Mouse (Mus musculus) MEL (cell line): ENCODE measurements at regions not wholly inside any gene's neighbourhood (a gene's known extent, or its start where the extent isn't known, plus 50 kb on each side); places are given as distances from the start of the nearest gene placed in this dataset.

Experiments
- CHD2 ChIP-seq: IDR thresholded peaks from 2 replicates; pipeline ENCODE4 v1.6.1; 2011; ENCODE audit warnings: low read length, improper control_type of control experiment
- POLR2A ChIP-seq, 2 experiments: IDR thresholded peaks; 2 replicates each; pipeline ENCODE4 v1.6.1; 2011 to 2012; ENCODE audit warnings: low read length in 2 of 2, mild to moderate bottlenecking in 2 of 2, control low read depth in 1 of 2, improper control_type of control experiment in 1 of 2, low read depth in 1 of 2, moderate library complexity in 1 of 2; ENCODE audit not compliant: control insufficient read depth in 1 of 2, insufficient read depth in 1 of 2, poor library complexity in 1 of 2

GRCm38 (mm10) chr13:112024667-112025585, 216.1 kb upstream of the Map3k1 start:
- TF ChIP-seq POLR2A (IDR thresholded peaks at IDR 0.05; ENCODE audit: control insufficient read depth in 1 of 2, insufficient read depth in 1 of 2, low read depth in 1 of 2, low read length in 2 of 2, poor library complexity in 1 of 2) (no peak), CHD2 (no peak)
